Mouse (Mus musculus) cortical plate, adult 2 months (tissue): ENCODE measurements around the gene AW549877.

Source experiments
- CTCF ChIP-seq: fragments of 200-500 bp; IDR thresholded peaks from 2 replicates; pipeline ENCODE4 v1.5.1; 2011; ENCODE audit warnings: mild to moderate bottlenecking, control low read depth, low read length; ENCODE audit not compliant: insufficient read depth; ENCODE audit errors: extremely low read depth
- POLR2A ChIP-seq: fragments of 200-500 bp; IDR thresholded peaks from 2 replicates; pipeline ENCODE4 v1.6.1; 2011; ENCODE audit warnings: mild to moderate bottlenecking, low read length, control low read depth; ENCODE audit not compliant: insufficient read depth; ENCODE audit errors: extremely low read depth

DNA sequence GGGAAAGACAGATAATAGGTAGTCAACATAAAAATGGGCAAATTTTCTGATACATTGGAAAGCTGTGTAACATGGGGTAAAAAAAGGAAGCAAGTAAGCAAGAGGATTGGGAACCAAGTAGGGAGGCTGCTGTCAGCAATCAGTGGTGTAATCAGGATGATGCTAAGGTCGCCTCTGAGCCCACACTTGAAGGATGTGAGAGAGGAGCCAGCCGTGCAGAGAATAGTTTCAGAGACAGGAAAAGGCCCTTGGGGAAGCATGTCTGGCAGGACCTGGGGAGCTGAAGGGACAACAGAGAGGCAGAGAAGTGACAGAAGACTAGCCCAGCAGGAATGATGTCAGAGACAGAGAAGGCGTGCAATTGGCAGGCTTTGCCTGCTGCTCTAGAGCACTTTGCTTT is 46.9 kb upstream of the AW549877 start:
- TF ChIP-seq CTCF, result no peak
- TF ChIP-seq POLR2A, result no peak
